ENCODE assay signal across 35 mouse cellular contexts in genomic region chr1:119073876-119074275, GRCm38 (mm10). TPM values are rescaled to one million over a fixed set of nuclear protein-coding genes. Genes with fewer than 3 reads are reported as not detected.
"Had no signal": no experiment of that assay in that cellular context is flagged by ENCODE, and none has a peak within 500 bp of the region (broad histone marks: within the 10 kb centered on the region; RNA-seq: fewer than 3 reads in every experiment).

No protein-coding gene starts in this region.

- H3K9me3 ChIP-seq: heart, embryonic 10.5 days; heart, embryonic 12.5 days; heart, embryonic 13.5 days; heart, embryonic 15.5 days; hindbrain, embryonic 10.5 days; hindbrain, embryonic 13.5 days; hindbrain, embryonic 15.5 days; intestine, embryonic 15.5 days; kidney, embryonic 15.5 days had no signal

- DNase-seq: heart, postnatal 10 days; heart, postnatal 14 days; heart, postnatal 36 days; heart, postnatal 4 days; kidney, adult 11 months; kidney, adult 18-20 months; kidney, adult 2 months; kidney, adult 8-10 months; kidney, adult 9 months; kidney, postnatal 10 days; kidney, postnatal 14 days; kidney, postnatal 25 days; kidney, postnatal 36 days; kidney, postnatal 4 days; layer of hippocampus, adult 9-11 months; layer of hippocampus, postnatal 36 days had no signal

- H3K4me3 ChIP-seq: heart, embryonic 10.5 days; heart, embryonic 12.5 days; heart, embryonic 13.5 days; heart, embryonic 15.5 days; hindbrain, embryonic 10.5 days; hindbrain, embryonic 13.5 days; hindbrain, embryonic 15.5 days; intestine, embryonic 15.5 days; kidney, embryonic 15.5 days; layer of hippocampus, adult 2 months; left cerebral cortex, adult 2 months had no signal

- H3K4me1 ChIP-seq: hindbrain, embryonic 10.5 days; hindbrain, embryonic 13.5 days; hindbrain, embryonic 15.5 days; intestine, embryonic 15.5 days had no signal

- H3K36me3 ChIP-seq: heart, embryonic 10.5 days; heart, embryonic 12.5 days; heart, embryonic 13.5 days; heart, embryonic 15.5 days; hindbrain, embryonic 10.5 days; hindbrain, embryonic 13.5 days; hindbrain, embryonic 15.5 days; intestine, embryonic 15.5 days; kidney, embryonic 15.5 days had no signal

- ATAC-seq: hindbrain, embryonic 16.5 days; hindbrain, postnatal 0 days; inflammation-experienced regulatory T-cells, adult 6 months; intestine, embryonic 15.5 days; intestine, embryonic 16.5 days; intestine, postnatal 0 days had no signal

- H3K9ac ChIP-seq: heart, embryonic 12.5 days; heart, embryonic 13.5 days; heart, embryonic 15.5 days; hindbrain, embryonic 13.5 days; hindbrain, embryonic 14.5 days; hindbrain, embryonic 15.5 days; intestine, embryonic 15.5 days; kidney, embryonic 15.5 days had no signal

- H3K27ac ChIP-seq: heart, embryonic 10.5 days; heart, embryonic 13.5 days; heart, embryonic 15.5 days; hindbrain, embryonic 10.5 days; hindbrain, embryonic 13.5 days; hindbrain, embryonic 14.5 days; hindbrain, embryonic 15.5 days; hindbrain, postnatal 0 days; intestine, embryonic 15.5 days; kidney, embryonic 15.5 days; kidney, postnatal 0 days; layer of hippocampus, adult 2 months; left cerebral cortex, adult 2 months had no signal

- H3K4me2 ChIP-seq: heart, embryonic 11.5 days; heart, embryonic 12.5 days; heart, embryonic 13.5 days; heart, embryonic 15.5 days; hindbrain, embryonic 13.5 days; hindbrain, embryonic 14.5 days; hindbrain, embryonic 15.5 days; intestine, embryonic 15.5 days; kidney, embryonic 15.5 days had no signal

RNA-seq across cellular contexts. Expression of gene Gli2, which starts 20.5 kb away (rescaled TPM):
- polyA plus RNA-seq: inflammation-experienced regulatory T-cells, adult 6 months had no signal
